Mouse (Mus musculus) E14TG2a.4 (cell line): ENCODE results near the gene Rpl9-ps6.
"Not testable (repeated sequence)": the region's sequence is repeated elsewhere in the genome, so short reads cannot be mapped to it uniquely, and the experiment has no call there.

Source experiments
- H3K27me3 ChIP-seq: 2 replicates; pipeline ENCODE4 v1.6.1; 2014; ENCODE audit warnings: low read length, control low read depth; ENCODE audit not compliant: insufficient read depth
- H3K36me3 ChIP-seq: 2 replicates; pipeline ENCODE4 v1.6.1; 2014; ENCODE audit warnings: low read length, control low read depth; ENCODE audit not compliant: insufficient read depth
- H3K4me1 ChIP-seq: replicated peaks from 2 replicates; pipeline ENCODE4 v1.6.1; 2014; ENCODE audit warnings: low read depth, low read length, control low read depth
- H3K4me3 ChIP-seq: replicated peaks from 2 replicates; pipeline ENCODE4 v1.5.1; 2014; ENCODE audit warnings: mild to moderate bottlenecking, low read length
- H3K9me3 ChIP-seq: 2 replicates; pipeline ENCODE4 v1.6.1; 2014; ENCODE audit warnings: low read length, control low read depth
- CTCF ChIP-seq: conservative IDR thresholded peaks from 2 replicates; pipeline ENCODE4 v1.5.1; 2014; ENCODE audit warnings: low read length
- NANOG ChIP-seq: IDR thresholded peaks from 2 replicates; pipeline ENCODE4 v1.6.1; 2014; ENCODE audit warnings: borderline replicate concordance, low read length, mixed read lengths
- POU5F1 ChIP-seq: IDR thresholded peaks from 2 replicates; pipeline ENCODE4 v1.6.1; 2014; ENCODE audit warnings: low read length, borderline replicate concordance

Gene Rpl9-ps6

GRCm38 (mm10) chr19:32497411-32497810 is 31.0 kb upstream of the Rpl9-ps6 start:
- peaks cover 13% of the 10 kb centered on the region for H3K4me1 ChIP-seq
- H3K27me3 ChIP-seq: no peaks in the 10 kb centered on the region
- H3K4me3 ChIP-seq: no peak overlapping the region
- peaks cover 65% of the 10 kb centered on the region for H3K36me3 ChIP-seq
- TF ChIP-seq POU5F1 (no peak), NANOG (no peak), CTCF (no peak)
- no peaks in the 10 kb centered on the region for H3K9me3 ChIP-seq

- no peaks in the 10 kb centered on the region for H3K9me3 ChIP-seq
- peaks cover 13% of the 10 kb centered on the region for H3K4me1 ChIP-seq
- no peak overlapping the region for H3K4me3 ChIP-seq
- peaks cover 75% of the 10 kb centered on the region for H3K36me3 ChIP-seq
- TF ChIP-seq CTCF (no peak), POU5F1 (no peak), NANOG (no peak)
- H3K27me3 ChIP-seq: no peaks in the 10 kb centered on the region
Measured at GRCm38 (mm10) chr19:32495034-32495433, 28.7 kb upstream of the Rpl9-ps6 start.

- Histone ChIP-seq H3K27me3 (no peaks in the 10 kb centered on the region), H3K4me3 (peak overlapping the region; percentile 48), H3K9me3 (no peaks in the 10 kb centered on the region), H3K36me3 (peaks cover 72% of the 10 kb centered on the region), H3K4me1 (peaks cover 13% of the 10 kb centered on the region)
- TF ChIP-seq CTCF (no peak), NANOG (no peak), POU5F1 (no peak)
Measured at GRCm38 (mm10) chr19:32494611-32495010, 28.2 kb upstream of the Rpl9-ps6 start.

DNA sequence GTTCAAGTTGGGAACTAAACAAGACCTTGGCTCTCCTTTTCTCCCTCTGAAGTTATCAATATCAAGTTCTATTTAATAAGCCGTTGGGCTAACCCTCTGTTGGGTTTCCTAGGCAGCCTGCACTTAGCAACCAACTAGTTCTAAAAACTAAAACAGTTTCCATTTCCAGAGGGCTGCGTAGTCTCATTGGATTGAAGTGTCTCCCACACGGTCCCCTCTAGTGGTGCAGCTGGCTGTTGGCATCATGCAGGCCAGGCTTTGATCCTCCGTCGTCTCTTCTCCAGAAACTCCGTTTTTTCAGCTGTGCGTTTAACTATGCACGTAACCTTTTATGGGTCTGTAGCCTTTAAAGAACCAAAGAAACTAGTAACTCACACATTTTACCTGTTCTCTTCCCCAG is 27.1 kb upstream of the Rpl9-ps6 start:
- Histone ChIP-seq H3K27me3 (no peaks in the 10 kb centered on the region), H3K36me3 (peaks cover 67% of the 10 kb centered on the region), H3K4me3 (no peak overlapping the region), H3K9me3 (no peaks in the 10 kb centered on the region), H3K4me1 (peaks cover 19% of the 10 kb centered on the region)
- TF ChIP-seq POU5F1: no peak
- TF ChIP-seq NANOG: no peak
- no peak for TF ChIP-seq CTCF

DNA sequence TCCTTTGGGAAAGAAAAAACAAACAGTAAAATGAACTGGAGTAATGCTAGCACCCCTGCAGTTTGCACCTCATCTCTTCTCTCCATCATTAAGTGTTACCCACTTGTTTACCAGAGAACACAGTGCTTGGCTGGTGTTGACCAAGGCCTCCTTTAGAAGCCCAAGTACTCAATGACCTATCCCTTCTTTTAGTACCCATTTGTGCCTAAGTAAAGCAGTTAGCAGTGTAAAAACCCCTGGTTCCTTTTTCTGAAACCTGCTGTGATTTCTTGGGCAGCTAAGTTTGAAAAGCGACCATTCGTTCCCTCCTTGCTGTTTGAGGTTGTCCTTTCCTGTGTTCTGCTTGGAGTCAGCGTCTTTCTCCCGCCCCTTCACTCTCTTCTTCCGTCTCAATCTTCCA is 26.6 kb upstream of the Rpl9-ps6 start:
- Histone ChIP-seq H3K36me3 (peaks cover 64% of the 10 kb centered on the region), H3K4me1 (peaks cover 22% of the 10 kb centered on the region), H3K27me3 (no peaks in the 10 kb centered on the region), H3K4me3 (no peak overlapping the region), H3K9me3 (no peaks in the 10 kb centered on the region)
- TF ChIP-seq CTCF: no peak

GRCm38 (mm10) chr19:32492339-32492738 is 26.0 kb upstream of the Rpl9-ps6 start:
- Histone ChIP-seq H3K36me3 (peaks cover 58% of the 10 kb centered on the region), H3K27me3 (peaks cover under 1% of the 10 kb centered on the region; the same call in 1 of the 2 replicates), H3K4me1 (peaks cover 24% of the 10 kb centered on the region), H3K4me3 (no peak overlapping the region), H3K9me3 (no peaks in the 10 kb centered on the region)
- TF ChIP-seq POU5F1: no peak
- no peak for TF ChIP-seq CTCF
- no peak for TF ChIP-seq NANOG

- no peak for TF ChIP-seq NANOG
- TF ChIP-seq POU5F1: no peak
- no peak for TF ChIP-seq CTCF
Measured at GRCm38 (mm10) chr19:32490976-32491375, 24.6 kb upstream of the Rpl9-ps6 start.

GRCm38 (mm10) chr19:32489166-32489895 is 23.0 kb upstream of the Rpl9-ps6 start:
- peaks cover 10% of the 10 kb centered on the region; the same call in 1 of the 2 replicates for H3K27me3 ChIP-seq
- H3K4me3 ChIP-seq: no peak overlapping the region
- peaks cover 29% of the 10 kb centered on the region for H3K4me1 ChIP-seq
- peaks cover 31% of the 10 kb centered on the region for H3K36me3 ChIP-seq
- TF ChIP-seq POU5F1 (no peak), NANOG (no peak), CTCF (no peak)
- H3K9me3 ChIP-seq: no peaks in the 10 kb centered on the region

More at GRCm38 (mm10) chr19:32490976-32491375, 24.6 kb upstream of the Rpl9-ps6 start:
- Histone ChIP-seq H3K9me3 (no peaks in the 10 kb centered on the region), H3K27me3 (peaks cover 10% of the 10 kb centered on the region; the same call in 1 of the 2 replicates), H3K4me3 (no peak overlapping the region), H3K4me1 (peaks cover 34% of the 10 kb centered on the region), H3K36me3 (peaks cover 47% of the 10 kb centered on the region)

- H3K4me1 ChIP-seq: peaks cover 25% of the 10 kb centered on the region
- no peaks in the 10 kb centered on the region for H3K9me3 ChIP-seq
- peaks cover 10% of the 10 kb centered on the region; the same call in 1 of the 2 replicates for H3K27me3 ChIP-seq
- no peak for TF ChIP-seq CTCF
- TF ChIP-seq NANOG: no peak
- TF ChIP-seq POU5F1: no peak
- H3K36me3 ChIP-seq: peaks cover 17% of the 10 kb centered on the region
- peak overlapping the region; percentile 89; the same call in 1 of the 2 replicates for H3K4me3 ChIP-seq
Measured at GRCm38 (mm10) chr19:32487595-32488255, 21.3 kb upstream of the Rpl9-ps6 start.

- not testable (repeated sequence) for H3K9me3 ChIP-seq, H3K36me3 ChIP-seq
- peak overlapping the region; percentile 89 for H3K4me3 ChIP-seq
- peaks cover 25% of the 10 kb centered on the region for H3K4me1 ChIP-seq
- H3K27me3 ChIP-seq: peaks cover 10% of the 10 kb centered on the region; the same call in 1 of the 2 replicates
Measured at GRCm38 (mm10) chr19:32486106-32486724, 19.8 kb upstream of the Rpl9-ps6 start.
